Mouse (Mus musculus) heart, adult 2 months (tissue): ENCODE measurements at regions not wholly inside any gene's neighbourhood (a gene's known extent, or its start where the extent isn't known, plus 50 kb on each side); places are given as distances from the start of the nearest gene placed in this dataset.

Experiments used
- CTCF ChIP-seq: fragments of 200-600 bp; IDR thresholded peaks from 2 replicates; pipeline ENCODE4 v1.8.1; 2022; ENCODE audit warnings: antibody characterized with exemption, mild to moderate bottlenecking, moderate library complexity
- EP300 ChIP-seq: fragments of 200-500 bp; IDR thresholded peaks from 2 replicates; pipeline ENCODE4 v1.6.1; 2011; ENCODE audit warnings: low read depth, low read length, control low read depth; ENCODE audit not compliant: insufficient read depth
- POLR2A ChIP-seq: fragments of 200-500 bp; IDR thresholded peaks from 2 replicates; pipeline ENCODE4 v1.6.1; 2011; ENCODE audit warnings: mild to moderate bottlenecking, low read depth, low read length, control low read depth; ENCODE audit not compliant: insufficient read depth

DNA sequence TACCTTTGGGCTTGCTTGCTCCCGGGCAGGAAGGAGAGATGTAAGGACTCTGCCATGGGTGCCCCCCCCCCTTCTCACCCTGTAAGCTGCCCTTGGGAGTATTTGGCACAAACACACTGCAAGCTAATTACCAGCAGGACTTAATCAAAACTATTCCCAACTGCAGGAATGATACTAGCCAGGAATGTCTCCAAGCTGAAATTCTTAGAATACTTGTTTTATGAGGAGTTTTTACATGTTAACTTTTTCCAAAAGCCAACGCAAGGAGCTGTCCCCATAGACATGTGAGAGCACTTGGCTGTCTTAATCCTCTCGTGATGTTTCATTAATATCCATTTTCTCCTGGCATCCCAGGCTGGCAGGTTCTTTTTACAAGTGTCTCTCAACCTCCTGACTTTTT is 155.6 kb upstream of the Irx6 start:
- TF ChIP-seq POLR2A (no peak), CTCF (no peak), EP300 (no peak)
